ENCODE assay signal across 1 mouse cellular context in genomic region chr3:69054760-69055432, GRCm38 (mm10).
TF ChIP-seq lines count a peak whose summit lies in the region.

No protein-coding gene starts in this region.

TF ChIP-seq in MEL, 35 proteins besides CTCF, POLR2A, EP300 and RAD21 (continued from another document):
- TF ChIP-seq ZMIZ1 (IDR thresholded peaks at IDR 0.05; ENCODE audit: low read depth, low read length) (no peak), POLR2AphosphoS5 (IDR thresholded peaks at IDR 0.05; ENCODE audit: borderline replicate concordance, low read depth, low read length) (0 out of 2 replicates have a peak, but pooled peaks have one; percentile 29), USF2 (IDR thresholded peaks at IDR 0.05; ENCODE audit: borderline replicate concordance in 1 of 2, insufficient read depth in 1 of 2, low read depth in 1 of 2, low read length in 2 of 2) (no peak), ZKSCAN1 (IDR thresholded peaks at IDR 0.05; ENCODE audit: low read depth, low read length) (no peak), TCF12 (IDR thresholded peaks at IDR 0.05; ENCODE audit: low read depth, low read length) (peak; percentile 96)
